Comparison of ENCODE assay signal across 34 mouse cellular contexts in the genomic region with DNA sequence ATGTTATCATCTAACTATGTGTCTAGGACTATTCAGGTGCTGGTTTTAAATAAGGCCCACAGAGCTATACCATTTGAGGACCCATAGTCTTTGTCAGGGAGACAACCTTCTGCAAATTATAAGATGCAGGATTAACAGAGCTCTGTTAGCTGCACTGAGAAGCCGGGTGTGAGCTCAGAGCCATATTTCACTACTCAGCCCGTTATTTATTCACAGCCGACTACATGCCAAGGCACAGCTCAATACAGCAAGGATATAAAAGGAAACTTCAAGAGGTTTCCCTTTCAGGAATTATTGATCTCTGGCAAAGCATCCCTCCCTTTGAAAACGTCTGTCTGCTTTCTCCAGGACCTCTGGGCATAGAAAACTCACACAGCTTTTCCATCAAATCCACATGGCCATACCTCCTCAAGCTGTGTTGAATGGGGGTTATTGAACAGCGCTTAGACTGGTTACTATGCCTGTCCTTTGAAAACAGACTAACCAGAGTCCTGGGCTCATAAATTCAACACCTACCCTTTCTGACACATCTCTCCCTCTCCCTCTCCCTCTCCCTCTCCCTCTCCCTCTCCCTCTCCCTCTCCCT.
DNase-seq lines count a peak whose midpoint lies in the region; ATAC-seq lines count a peak whose summit lies in the region.
"Had no signal": no experiment of that assay in that cellular context is flagged by ENCODE, and none has a peak within 500 bp of the region (broad histone marks: within the 10 kb centered on the region; RNA-seq: fewer than 3 reads in every experiment).

No protein-coding gene starts in this region.

- H3K9ac ChIP-seq in embryonic facial prominence, embryonic 12.5 days: no peak overlapping the region
- no peak overlapping the region for H3K9ac ChIP-seq in midbrain, embryonic 11.5 days (ENCODE audit: low read length)
- no peak overlapping the region for H3K9ac ChIP-seq in midbrain, embryonic 14.5 days (replicated peaks; ENCODE audit: low read length)
- H3K9ac ChIP-seq: heart, embryonic 15.5 days; hindbrain, embryonic 12.5 days; intestine, embryonic 15.5 days; liver, embryonic 14.5 days; stomach, embryonic 15.5 days had no signal

- H3K27me3 ChIP-seq in embryonic facial prominence, embryonic 12.5 days: no peaks in the 10 kb centered on the region
- H3K27me3 ChIP-seq in embryonic facial prominence, embryonic 10.5 days (replicated peaks; ENCODE audit: low read depth, poor library complexity, severe bottlenecking): peaks cover 4% of the 10 kb centered on the region; the same call in 1 of the 2 replicates
- H3K27me3 ChIP-seq in midbrain, embryonic 11.5 days (ENCODE audit: control insufficient read depth, insufficient read depth, low read length): no peaks in the 10 kb centered on the region
- H3K27me3 ChIP-seq in midbrain, embryonic 10.5 days (ENCODE audit: low read depth, poor library complexity, severe bottlenecking): peaks cover 7% of the 10 kb centered on the region; the same call in 1 of the 2 replicates
- H3K27me3 ChIP-seq in midbrain, embryonic 14.5 days (ENCODE audit: control insufficient read depth, insufficient read depth, low read length): no peaks in the 10 kb centered on the region
- H3K27me3 ChIP-seq: CH12.LX; heart, embryonic 15.5 days; intestine, embryonic 15.5 days; stomach, embryonic 15.5 days had no signal

- H3K4me2 ChIP-seq in embryonic facial prominence, embryonic 12.5 days (replicated peaks): peak overlapping the region; percentile 19; the same call in 1 of the 2 replicates
- H3K4me2 ChIP-seq in midbrain, embryonic 11.5 days: no peak overlapping the region
- H3K4me2 ChIP-seq in midbrain, embryonic 14.5 days (ENCODE audit: low read length): no peak overlapping the region
- H3K4me2 ChIP-seq: heart, embryonic 15.5 days; hindbrain, embryonic 12.5 days; intestine, embryonic 15.5 days; stomach, embryonic 15.5 days had no signal

- no peaks in the 10 kb centered on the region for H3K9me3 ChIP-seq in embryonic facial prominence, embryonic 12.5 days
- H3K9me3 ChIP-seq in embryonic facial prominence, embryonic 10.5 days: no peaks in the 10 kb centered on the region
- H3K9me3 ChIP-seq in midbrain, embryonic 11.5 days (ENCODE audit: control insufficient read depth, low read length): no peaks in the 10 kb centered on the region
- no peaks in the 10 kb centered on the region for H3K9me3 ChIP-seq in midbrain, embryonic 10.5 days (replicated peaks)
- H3K9me3 ChIP-seq in midbrain, embryonic 14.5 days (ENCODE audit: control insufficient read depth, low read length): no peaks in the 10 kb centered on the region
- H3K9me3 ChIP-seq: heart, embryonic 10.5 days; heart, embryonic 15.5 days; hindbrain, embryonic 12.5 days; intestine, embryonic 15.5 days; stomach, embryonic 15.5 days had no signal

- H3K36me3 ChIP-seq in embryonic facial prominence, embryonic 12.5 days: no peaks in the 10 kb centered on the region
- H3K36me3 ChIP-seq in embryonic facial prominence, embryonic 10.5 days (replicated peaks): no peaks in the 10 kb centered on the region
- H3K36me3 ChIP-seq in midbrain, embryonic 11.5 days (ENCODE audit: control insufficient read depth, insufficient read depth, low read length): no peaks in the 10 kb centered on the region
- no peaks in the 10 kb centered on the region for H3K36me3 ChIP-seq in midbrain, embryonic 10.5 days
- H3K36me3 ChIP-seq in midbrain, embryonic 14.5 days (ENCODE audit: control insufficient read depth, insufficient read depth, low read length): no peaks in the 10 kb centered on the region
- H3K36me3 ChIP-seq: heart, embryonic 10.5 days; heart, embryonic 15.5 days; hindbrain, embryonic 12.5 days; intestine, embryonic 15.5 days; stomach, embryonic 15.5 days had no signal

- WGBS in embryonic facial prominence, embryonic 12.5 days: 48% methylated on average over 5 of the region's 5 CpGs
- 69% methylated on average over 5 of the region's 5 CpGs for WGBS in embryonic facial prominence, embryonic 10.5 days
- WGBS in midbrain, embryonic 11.5 days: 69% methylated on average over 5 of the region's 5 CpGs
- WGBS in midbrain, embryonic 10.5 days: 70% methylated on average over 5 of the region's 5 CpGs
- WGBS in midbrain, embryonic 14.5 days: 56% methylated on average over 5 of the region's 5 CpGs

- DNase-seq in embryonic facial prominence, embryonic 10.5 days (ENCODE audit: low spot score): no peak
- no peak for DNase-seq in midbrain, embryonic 11.5 days (ENCODE audit: low spot score, missing footprints)
- DNase-seq in midbrain, embryonic 10.5 days (ENCODE audit: low spot score): no peak
- peak; percentile 42 for DNase-seq in midbrain, embryonic 14.5 days
- DNase-seq in left cerebral cortex, adult 9 months (ENCODE audit: low spot score in 2 of 2): no peak
- no peak for DNase-seq in cerebellum, adult 18-20 months
- DNase-seq: adrenal gland, adult 2 months; adrenal gland, postnatal 36 days; cerebellum, adult 11 months; cerebellum, adult 9-11 months; embryo, embryonic 11 days; gastrocnemius, postnatal 14 days; heart, postnatal 36 days; kidney, adult 2 months; kidney, postnatal 36 days; left cerebral cortex, postnatal 4 days; liver; lung, adult 2 months; lung, postnatal 10 days; right cerebral cortex, postnatal 25 days; thymus, postnatal 14 days had no signal

- no peak overlapping the region for H3K27ac ChIP-seq in embryonic facial prominence, embryonic 12.5 days
- H3K27ac ChIP-seq in embryonic facial prominence, embryonic 10.5 days (replicated peaks): no peak overlapping the region
- H3K27ac ChIP-seq in midbrain, embryonic 11.5 days (ENCODE audit: low read depth, low read length): no peak overlapping the region
- H3K27ac ChIP-seq in midbrain, embryonic 10.5 days (replicated peaks): no peak overlapping the region
- H3K27ac ChIP-seq in midbrain, embryonic 14.5 days (replicated peaks; ENCODE audit: low read depth, low read length): no peak overlapping the region
- H3K27ac ChIP-seq: heart, embryonic 10.5 days; heart, embryonic 15.5 days; hindbrain, embryonic 12.5 days; hindbrain, postnatal 0 days; intestine, embryonic 15.5 days; layer of hippocampus, adult 2 months; liver, embryonic 14.5 days; stomach, embryonic 15.5 days had no signal

- ATAC-seq in embryonic facial prominence, embryonic 12.5 days (ENCODE audit: insufficient number of reproducible peaks, insufficient read depth, low FRiP score, low TSS enrichment): no peak
- peak; percentile 33; the same call in 1 of the 2 replicates for ATAC-seq in midbrain, embryonic 11.5 days (ENCODE audit: low FRiP score)
- ATAC-seq in midbrain, embryonic 14.5 days (ENCODE audit: low FRiP score, low TSS enrichment): no peak; the same call in 1 of the 2 replicates
- ATAC-seq: activated CD4-positive, CD25-positive, alpha-beta regulatory T cell, adult 4 months; hindbrain, postnatal 0 days; intestine, embryonic 15.5 days had no signal

- H3K4me1 ChIP-seq in embryonic facial prominence, embryonic 12.5 days: peaks cover 10% of the 10 kb centered on the region; the same call in 1 of the 2 replicates
- peaks cover 27% of the 10 kb centered on the region for H3K4me1 ChIP-seq in embryonic facial prominence, embryonic 10.5 days
- H3K4me1 ChIP-seq in midbrain, embryonic 11.5 days (ENCODE audit: control insufficient read depth, insufficient read depth, low read length): no peaks in the 10 kb centered on the region
- peaks cover 12% of the 10 kb centered on the region for H3K4me1 ChIP-seq in midbrain, embryonic 10.5 days
- H3K4me1 ChIP-seq in midbrain, embryonic 14.5 days (ENCODE audit: control insufficient read depth, insufficient read depth, low read length): no peaks in the 10 kb centered on the region
- H3K4me1 ChIP-seq: hindbrain, embryonic 12.5 days; intestine, embryonic 15.5 days; stomach, embryonic 15.5 days had no signal

- no peak overlapping the region for H3K4me3 ChIP-seq in embryonic facial prominence, embryonic 12.5 days
- H3K4me3 ChIP-seq in embryonic facial prominence, embryonic 10.5 days: no peak overlapping the region
- H3K4me3 ChIP-seq in midbrain, embryonic 11.5 days (ENCODE audit: low read depth, low read length): no peak overlapping the region
- H3K4me3 ChIP-seq in midbrain, embryonic 10.5 days: no peak overlapping the region
- no peak overlapping the region for H3K4me3 ChIP-seq in midbrain, embryonic 14.5 days (replicated peaks; ENCODE audit: low read depth, low read length)
- H3K4me3 ChIP-seq: erythroblast, embryonic 14.5 days; heart, embryonic 10.5 days; heart, embryonic 15.5 days; hindbrain, embryonic 12.5 days; intestine, embryonic 15.5 days; layer of hippocampus, adult 2 months; myocyte; stomach, embryonic 15.5 days had no signal
